Mouse (Mus musculus) C2C12 (cell line): Measurements from ENCODE around the gene Izumo2. TPM values are rescaled to one million over a fixed set of nuclear protein-coding genes. Genes with fewer than 3 reads are reported as not detected.

Source experiments
- H3K27me3 ChIP-seq: one replicate; pipeline ENCODE4 v1.6.1; 2011; ENCODE audit not compliant: control insufficient read depth, insufficient read depth, insufficient read length
- H3K36me3 ChIP-seq: one replicate; pipeline ENCODE4 v1.6.1; 2011; ENCODE audit not compliant: control insufficient read depth, insufficient read depth
- H3K4me3 ChIP-seq: one replicate; pipeline ENCODE4 v1.5.1; 2011; ENCODE audit warnings: mild to moderate bottlenecking, control low read depth; ENCODE audit not compliant: poor library complexity, insufficient read depth, severe bottlenecking
- H3K79me2 ChIP-seq: one replicate; pipeline ENCODE4 v1.6.1; 2011; ENCODE audit not compliant: control insufficient read depth, insufficient read depth
- H3K79me3 ChIP-seq: one replicate; pipeline ENCODE4 v1.6.1; 2011; ENCODE audit warnings: low read depth, control low read depth
- H3ac ChIP-seq: one replicate; pipeline ENCODE3; 2011; ENCODE audit warnings: low read depth; ENCODE audit not compliant: control insufficient read depth, insufficient read length
- CEBPB ChIP-seq: IDR thresholded peaks from one replicate; pipeline ENCODE4 v1.6.1; 2011; ENCODE audit warnings: low read depth, mild to moderate bottlenecking, control low read depth, moderate library complexity
- CTCF ChIP-seq: IDR thresholded peaks from one replicate; pipeline ENCODE4 v1.5.1; 2011; ENCODE audit not compliant: control insufficient read depth, insufficient read depth, insufficient read length
- FOSL1 ChIP-seq: IDR thresholded peaks from one replicate; pipeline ENCODE4 v1.8.0; 2011; ENCODE audit warnings: mild to moderate bottlenecking, low read length; ENCODE audit not compliant: poor library complexity, insufficient read depth, severe bottlenecking
- MAX ChIP-seq: IDR thresholded peaks from one replicate; pipeline ENCODE4 v1.6.1; 2011; ENCODE audit warnings: mild to moderate bottlenecking, control low read depth
- MYOD1 ChIP-seq: IDR thresholded peaks from one replicate; pipeline ENCODE4 v1.6.1; 2011; ENCODE audit warnings: low read depth; ENCODE audit not compliant: control insufficient read depth, insufficient read length
- MYOG ChIP-seq: IDR thresholded peaks from one replicate; pipeline ENCODE4 v1.6.1; 2011; ENCODE audit not compliant: control insufficient read depth, insufficient read length; ENCODE audit errors: extremely low read depth
- USF1 ChIP-seq: IDR thresholded peaks from one replicate; pipeline ENCODE4 v1.6.1; 2011; ENCODE audit warnings: low read depth, mild to moderate bottlenecking, control low read depth, moderate library complexity
- polyA plus RNA-seq: library from polyadenylated mRNA; unstranded; fragments of >200 nt; fragmentation: generic; extraction: Trizol; gene quantifications from one replicate; pipeline ENCODE4 v1.2.1, GENCODE M21; 2012; ENCODE audit warnings: missing spikeins

The Izumo2 gene
- polyA plus RNA-seq, 1 experiment, result not detected

- peaks cover 41% of the 10 kb centered on the region for H3K27me3 ChIP-seq
- H3K79me3 ChIP-seq, result no peaks in the 10 kb centered on the region
- H3K36me3 ChIP-seq, result no peaks in the 10 kb centered on the region
- no peak overlapping the region for H3K4me3 ChIP-seq
- H3ac ChIP-seq, result no peak overlapping the region
- H3K79me2 ChIP-seq, result no peaks in the 10 kb centered on the region
- TF ChIP-seq USF1, result no peak
- no peak for TF ChIP-seq CTCF
- no peak for TF ChIP-seq MAX
- no peak for TF ChIP-seq MYOG
Measured at GRCm38 (mm10) chr7:44676126-44676525, 32.4 kb upstream of the Izumo2 start.

GRCm38 (mm10) chr7:44676611-44677010 is 31.9 kb upstream of the Izumo2 start:
- Histone ChIP-seq H3ac (no peak overlapping the region), H3K27me3 (peaks cover 41% of the 10 kb centered on the region)
- no peak for TF ChIP-seq CTCF
- no peak for TF ChIP-seq USF1
- TF ChIP-seq MAX, result no peak
- no peak for TF ChIP-seq CEBPB
- TF ChIP-seq MYOD1, result no peak
- TF ChIP-seq MYOG, result no peak
- no peak for TF ChIP-seq FOSL1

GRCm38 (mm10) chr7:44683656-44684055 is 24.9 kb upstream of the Izumo2 start:
- Histone ChIP-seq H3K4me3 (no peak overlapping the region), H3ac (no peak overlapping the region), H3K27me3 (peaks cover 27% of the 10 kb centered on the region), H3K36me3 (no peaks in the 10 kb centered on the region), H3K79me2 (no peaks in the 10 kb centered on the region), H3K79me3 (no peaks in the 10 kb centered on the region)
- no peak for TF ChIP-seq CEBPB
- TF ChIP-seq FOSL1, result no peak
- TF ChIP-seq USF1, result no peak
- TF ChIP-seq MAX, result no peak
- TF ChIP-seq MYOD1, result no peak

More at GRCm38 (mm10) chr7:44676611-44677010, 31.9 kb upstream of the Izumo2 start:
- no peaks in the 10 kb centered on the region for H3K79me2 ChIP-seq
- H3K36me3 ChIP-seq, result no peaks in the 10 kb centered on the region
- no peaks in the 10 kb centered on the region for H3K79me3 ChIP-seq
- H3K4me3 ChIP-seq, result no peak overlapping the region

GRCm38 (mm10) chr7:44685531-44686402 is 22.8 kb upstream of the Izumo2 start:
- no peaks in the 10 kb centered on the region for H3K36me3 ChIP-seq
- no peak for TF ChIP-seq MYOD1
- no peak for TF ChIP-seq MAX
- no peak for TF ChIP-seq CEBPB
- no peak for TF ChIP-seq USF1
- TF ChIP-seq MYOG, result no peak
- TF ChIP-seq CTCF, result no peak
- no peak for TF ChIP-seq FOSL1
- H3K79me3 ChIP-seq, result no peaks in the 10 kb centered on the region
- no peak overlapping the region for H3ac ChIP-seq
- peaks cover 18% of the 10 kb centered on the region for H3K27me3 ChIP-seq
- H3K79me2 ChIP-seq, result no peaks in the 10 kb centered on the region
- H3K4me3 ChIP-seq, result no peak overlapping the region

GRCm38 (mm10) chr7:44688890-44689289 is 19.7 kb upstream of the Izumo2 start:
- H3K4me3 ChIP-seq, result no peak overlapping the region
- H3K79me2 ChIP-seq, result no peaks in the 10 kb centered on the region
- no peaks in the 10 kb centered on the region for H3K79me3 ChIP-seq
- no peak overlapping the region for H3ac ChIP-seq
- H3K27me3 ChIP-seq, result peaks cover 10% of the 10 kb centered on the region
- TF ChIP-seq CEBPB, result no peak
- TF ChIP-seq MYOD1, result no peak
- TF ChIP-seq MYOG, result no peak
- no peak for TF ChIP-seq MAX
- no peak for TF ChIP-seq CTCF
- TF ChIP-seq FOSL1, result no peak
- TF ChIP-seq USF1, result no peak
- no peaks in the 10 kb centered on the region for H3K36me3 ChIP-seq
